Mouse (Mus musculus) heart, adult 2 months (tissue): ENCODE results near the gene Dguok.

Experiments
- CTCF ChIP-seq: fragments of 200-600 bp; IDR thresholded peaks from 2 replicates; pipeline ENCODE4 v1.8.1; 2022; ENCODE audit warnings: antibody characterized with exemption, mild to moderate bottlenecking, moderate library complexity
- EP300 ChIP-seq: fragments of 200-500 bp; IDR thresholded peaks from 2 replicates; pipeline ENCODE4 v1.6.1; 2011; ENCODE audit warnings: low read depth, low read length, control low read depth; ENCODE audit not compliant: insufficient read depth
- POLR2A ChIP-seq: fragments of 200-500 bp; IDR thresholded peaks from 2 replicates; pipeline ENCODE4 v1.6.1; 2011; ENCODE audit warnings: mild to moderate bottlenecking, low read depth, low read length, control low read depth; ENCODE audit not compliant: insufficient read depth

DNA sequence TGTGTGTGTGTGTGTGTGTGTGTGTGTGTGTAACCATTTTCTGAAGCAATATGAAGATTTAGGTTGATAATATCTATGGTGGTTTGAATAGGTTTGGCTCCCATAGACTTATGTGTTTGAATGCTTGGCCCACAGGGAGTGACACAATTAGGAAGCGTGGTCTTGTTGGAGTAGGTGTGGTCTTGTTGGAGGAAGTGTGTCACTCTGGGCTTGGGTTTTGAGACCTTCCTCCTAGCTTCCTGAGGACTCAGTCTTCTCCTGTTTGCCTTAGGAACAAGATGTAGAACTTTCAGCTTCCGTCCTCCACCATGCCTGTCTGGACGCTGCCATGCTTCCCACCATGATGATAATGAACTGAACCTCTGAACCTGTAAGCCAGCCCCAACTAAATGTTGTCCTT, 11.9 kb upstream of the Dguok start:
- no peak for TF ChIP-seq CTCF
- TF ChIP-seq POLR2A = no peak
- TF ChIP-seq EP300 = no peak
